Mouse (Mus musculus) MEL (cell line): ENCODE measurements at regions not wholly inside any gene's neighbourhood (a gene's known extent, or its start where the extent isn't known, plus 50 kb on each side); places are given as distances from the start of the nearest gene placed in this dataset.

ENCODE experiments used
- CHD2 ChIP-seq: IDR thresholded peaks from 2 replicates; pipeline ENCODE4 v1.6.1; 2011; ENCODE audit warnings: low read length, improper control_type of control experiment
- CTCF ChIP-seq, 3 experiments: IDR thresholded peaks in 2 of 3; conservative IDR thresholded peaks in 1 of 3; 2 replicates each; pipeline ENCODE4 v1.5.1; 2011 to 2012; ENCODE audit warnings: low read length in 3 of 3, low read depth in 2 of 3, mild to moderate bottlenecking in 2 of 3, improper control_type of control experiment in 1 of 3, inconsistent platforms in 1 of 3, mixed read lengths in 1 of 3, moderate library complexity in 1 of 3; ENCODE audit not compliant: control insufficient read depth in 1 of 3, insufficient read depth in 1 of 3, poor library complexity in 1 of 3, severe bottlenecking in 1 of 3
- ELF1 ChIP-seq: IDR thresholded peaks from 2 replicates; pipeline ENCODE4 v1.6.1; 2014; ENCODE audit warnings: low read depth, mild to moderate bottlenecking, inconsistent platforms, low read length, improper control_type of control experiment, moderate library complexity
- EP300 ChIP-seq, 2 experiments: IDR thresholded peaks; 2 replicates each; pipeline ENCODE4 v1.6.1; 2011; ENCODE audit warnings: improper control_type of control experiment in 2 of 2, low read length in 2 of 2, low read depth in 1 of 2, mild to moderate bottlenecking in 1 of 2
- KAT2A ChIP-seq: conservative IDR thresholded peaks from 2 replicates; pipeline ENCODE4 v1.6.1; 2012; ENCODE audit warnings: low read depth, low read length, improper control_type of control experiment, inconsistent platforms
- MAFK ChIP-seq: IDR thresholded peaks from 2 replicates; pipeline ENCODE4 v1.6.1; 2011; ENCODE audit warnings: low read depth, mild to moderate bottlenecking, low read length, improper control_type of control experiment, borderline replicate concordance
- MAX ChIP-seq: IDR thresholded peaks from 2 replicates; pipeline ENCODE4 v1.6.1; 2011; ENCODE audit warnings: low read length, improper control_type of control experiment
- POLR2A ChIP-seq, 2 experiments: IDR thresholded peaks; 2 replicates each; pipeline ENCODE4 v1.6.1; 2011 to 2012; ENCODE audit warnings: low read length in 2 of 2, mild to moderate bottlenecking in 2 of 2, control low read depth in 1 of 2, improper control_type of control experiment in 1 of 2, low read depth in 1 of 2, moderate library complexity in 1 of 2; ENCODE audit not compliant: control insufficient read depth in 1 of 2, insufficient read depth in 1 of 2, poor library complexity in 1 of 2
- TBP ChIP-seq: IDR thresholded peaks from 2 replicates; pipeline ENCODE4 v1.8.0; 2011; ENCODE audit warnings: low read depth, low read length, improper control_type of control experiment
- ZNF384 ChIP-seq: IDR thresholded peaks from 2 replicates; pipeline ENCODE4 v1.6.1; 2012; ENCODE audit warnings: low read depth, mild to moderate bottlenecking, inconsistent platforms, low read length, improper control_type of control experiment

DNA sequence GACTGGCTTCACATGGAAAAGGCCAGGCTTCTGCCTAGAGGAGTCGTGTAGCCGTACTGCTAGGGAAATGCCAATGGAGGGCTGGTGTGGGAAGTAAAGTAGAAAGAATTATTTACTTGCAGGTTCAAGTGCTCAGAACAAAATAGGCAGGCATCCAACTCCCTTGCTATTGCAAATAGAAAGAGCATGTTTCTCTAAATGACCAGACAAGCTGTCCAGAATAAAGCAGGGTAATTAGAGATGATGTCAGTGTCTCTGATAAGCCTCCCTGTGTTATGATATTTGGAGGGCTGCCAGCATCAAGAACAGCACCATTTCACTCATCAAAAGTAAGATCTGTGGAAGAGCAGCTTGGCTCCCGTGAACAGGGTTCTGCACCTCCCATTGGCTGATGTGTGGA is 192.4 kb downstream of the Usp46 start:
- TF ChIP-seq CTCF (IDR thresholded peaks at IDR 0.05 in 2 of 3, conservative IDR thresholded peaks at IDR 0.05 in 1 of 3; ENCODE audit: control insufficient read depth in 1 of 3, insufficient read depth in 1 of 3, low read depth in 2 of 3, low read length in 3 of 3, poor library complexity in 1 of 3, severe bottlenecking in 1 of 3): no peak
- TF ChIP-seq MAFK: no peak
- no peak for TF ChIP-seq POLR2A (IDR thresholded peaks at IDR 0.05; ENCODE audit: control insufficient read depth in 1 of 2, insufficient read depth in 1 of 2, low read depth in 1 of 2, low read length in 2 of 2, poor library complexity in 1 of 2)
- TF ChIP-seq EP300 (IDR thresholded peaks at IDR 0.05; ENCODE audit: low read depth in 1 of 2, low read length in 2 of 2): no peak
- TF ChIP-seq MAX: no peak
- no peak for TF ChIP-seq ZNF384
- TF ChIP-seq TBP: no peak
- TF ChIP-seq CHD2: no peak
- no peak for TF ChIP-seq ELF1
- TF ChIP-seq KAT2A: no peak
